Mouse (Mus musculus) left cerebral cortex, postnatal 4 days (tissue): ENCODE measurements around the gene Zic3. TPM values are rescaled to one million over a fixed set of nuclear protein-coding genes. Genes with fewer than 3 reads are reported as not detected.

Experiments
- DNase-seq: peaks from one replicate; pipeline ENCODE4 v3.0.0-alpha.2; 2022
- intact Hi-C: fragments of 180-260 bp; cut with DNase I; formaldehyde crosslinking; loops from one replicate; pipeline ENCODE4 v1.15.1; 2025
- total RNA-seq, 2 experiments: library from RNA; stranded (reverse); gene quantifications; 2 replicates each; pipeline ENCODE4 v1.2.3; 2021

Zic3 gene
- 1 to 10 TPM; 6.4 to 8.9 TPM for total RNA-seq

GRCm38 (mm10) chrX:58022400-58022799 lies at the start of gene Zic3:
Gene Zic3 (plus strand): TSS chrX:58022700.
- intact Hi-C loops: no loop called here

GRCm38 (mm10) chrX:57982351-57982750 lies 40.1 kb upstream of the Zic3 start:
- intact Hi-C loops: no loop called here
- peak; percentile 39 for DNase-seq

More at GRCm38 (mm10) chrX:58022400-58022799, at the start of gene Zic3:
- DNase-seq: no peak

- peak; percentile 52 for DNase-seq
- intact Hi-C loops: no loop called here
Measured at GRCm38 (mm10) chrX:57987455-57988109, 34.9 kb upstream of the Zic3 start.

- intact Hi-C loops: no loop called here
- DNase-seq: no peak
Measured at GRCm38 (mm10) chrX:58013391-58013790, 9.1 kb upstream of the Zic3 start.

GRCm38 (mm10) chrX:58014093-58014492 lies 8.4 kb upstream of the Zic3 start:
- intact Hi-C loops: no loop called here
- no peak for DNase-seq

GRCm38 (mm10) chrX:58014761-58015160 lies 7.7 kb upstream of the Zic3 start:
- no peak for DNase-seq
- intact Hi-C loops: loop anchor here (5.0 kb wide), 1 partner anchor 92 kb away; no protein-coding TSS in a partner anchor

GRCm38 (mm10) chrX:58015336-58015945 lies 7.1 kb upstream of the Zic3 start:
- DNase-seq: no peak
- intact Hi-C loops: loop anchor here (5.0 kb wide), 1 partner anchor 93 kb away; no protein-coding TSS in a partner anchor

- DNase-seq: peak; percentile 42
- intact Hi-C loops: loop anchor here (5.0 kb wide), 1 partner anchor 96 kb away; no protein-coding TSS in a partner anchor
Measured at GRCm38 (mm10) chrX:58018720-58019119, 3.8 kb upstream of the Zic3 start.

- intact Hi-C loops: loop anchor here (5.0 kb wide), 1 partner anchor 97 kb away; no protein-coding TSS in a partner anchor
- peak; percentile 72 for DNase-seq
Measured at GRCm38 (mm10) chrX:58019257-58019953, 3.1 kb upstream of the Zic3 start.

- intact Hi-C loops: no loop called here
- DNase-seq: no peak
Measured at GRCm38 (mm10) chrX:58027631-58028030, 5.1 kb downstream of the Zic3 start.

- intact Hi-C loops: no loop called here
- peak; percentile 26 for DNase-seq
Measured at GRCm38 (mm10) chrX:58028082-58028481, 5.6 kb downstream of the Zic3 start.

GRCm38 (mm10) chrX:58028858-58029257 lies 6.4 kb downstream of the Zic3 start:
- intact Hi-C loops: no loop called here
- peak; percentile 19 for DNase-seq

GRCm38 (mm10) chrX:58030100-58030834 lies 7.8 kb downstream of the Zic3 start:
- peak; percentile 92 for DNase-seq
- intact Hi-C loops: no loop called here

GRCm38 (mm10) chrX:58030835-58031670 lies 8.6 kb downstream of the Zic3 start:
- intact Hi-C loops: no loop called here
- peak; percentile 40 for DNase-seq

GRCm38 (mm10) chrX:58031671-58032605 lies 9.4 kb downstream of the Zic3 start:
- DNase-seq: peak; percentile 45
- intact Hi-C loops: no loop called here

- intact Hi-C loops: no loop called here
- no peak for DNase-seq
Measured at GRCm38 (mm10) chrX:58032622-58033021, 10.1 kb downstream of the Zic3 start.

- DNase-seq: no peak
- intact Hi-C loops: no loop called here
Measured at GRCm38 (mm10) chrX:58033521-58033920, 11.0 kb downstream of the Zic3 start.

GRCm38 (mm10) chrX:58038061-58039007 lies 15.8 kb downstream of the Zic3 start:
- intact Hi-C loops: no loop called here
- DNase-seq: peak; percentile 88
